Mouse (Mus musculus) liver, embryonic 13.5 days (tissue): ENCODE results near the gene Ccdc148. TPM values are rescaled to one million over a fixed set of nuclear protein-coding genes. Genes with fewer than 3 reads are reported as not detected.

Source experiments
- ATAC-seq: fragments of 200-750 bp; cut with Nextera tagmentation; 2 replicates; pipeline ENCODE4 v1.8.0; 2017; ENCODE audit warnings: low read depth, mild to moderate bottlenecking, moderate number of reproducible peaks, moderate library complexity
- DNase-seq: peaks from one replicate; pipeline ENCODE4 v3.0.0; 2022
- H3K27ac ChIP-seq: fragments of 300-500 bp; sonication (generic); 2 replicates; pipeline ENCODE4 v1.5.1; 2015; ENCODE audit warnings: moderate library complexity, mild to moderate bottlenecking, inconsistent platforms
- H3K27me3 ChIP-seq: fragments of 300-500 bp; sonication (generic); 2 replicates; pipeline ENCODE4 v1.6.1; 2015; ENCODE audit warnings: mild to moderate bottlenecking, inconsistent platforms
- H3K36me3 ChIP-seq: fragments of 300-500 bp; sonication (generic); 2 replicates; pipeline ENCODE4 v1.6.1; 2015; ENCODE audit warnings: mild to moderate bottlenecking, inconsistent platforms
- H3K4me1 ChIP-seq: fragments of 300-500 bp; sonication (generic); replicated peaks from 2 replicates; pipeline ENCODE4 v1.6.1; 2015; ENCODE audit warnings: inconsistent platforms
- H3K4me2 ChIP-seq: fragments of 300-500 bp; sonication (generic); 2 replicates; pipeline ENCODE4 v1.6.1; 2015; ENCODE audit warnings: inconsistent platforms, mild to moderate bottlenecking, moderate library complexity
- H3K4me3 ChIP-seq: fragments of 300-500 bp; sonication (generic); replicated peaks from 2 replicates; pipeline ENCODE4 v1.5.1; 2015; ENCODE audit warnings: mild to moderate bottlenecking, inconsistent platforms
- H3K9ac ChIP-seq: fragments of 300-500 bp; sonication (generic); 2 replicates; pipeline ENCODE4 v1.6.1; 2015; ENCODE audit warnings: mild to moderate bottlenecking, inconsistent platforms
- H3K9me3 ChIP-seq: fragments of 300-500 bp; sonication (generic); replicated peaks from 2 replicates; pipeline ENCODE4 v1.6.1; 2016; ENCODE audit warnings: inconsistent platforms
- WGBS: fragments of 180-500 bp; shearing (Covaris S2); methylation state at CpG from one replicate; pipeline ENCODE4 v1.1.7; 2015; ENCODE audit not compliant: insufficient replicate concordance; 5-methylcytosine and 5-hydroxymethylcytosine counted together
- polyA plus RNA-seq: library from polyadenylated mRNA; unstranded; fragments of >200 nt; fragmentation: Nextera tagmentation; extraction: Ambion mirVana; gene quantifications from 2 replicates; pipeline ENCODE4 v1.2.1, GENCODE M21; 2015

Gene Ccdc148
- polyA plus RNA-seq, 1 experiment from 2014 or later, result 0.25 TPM

DNA sequence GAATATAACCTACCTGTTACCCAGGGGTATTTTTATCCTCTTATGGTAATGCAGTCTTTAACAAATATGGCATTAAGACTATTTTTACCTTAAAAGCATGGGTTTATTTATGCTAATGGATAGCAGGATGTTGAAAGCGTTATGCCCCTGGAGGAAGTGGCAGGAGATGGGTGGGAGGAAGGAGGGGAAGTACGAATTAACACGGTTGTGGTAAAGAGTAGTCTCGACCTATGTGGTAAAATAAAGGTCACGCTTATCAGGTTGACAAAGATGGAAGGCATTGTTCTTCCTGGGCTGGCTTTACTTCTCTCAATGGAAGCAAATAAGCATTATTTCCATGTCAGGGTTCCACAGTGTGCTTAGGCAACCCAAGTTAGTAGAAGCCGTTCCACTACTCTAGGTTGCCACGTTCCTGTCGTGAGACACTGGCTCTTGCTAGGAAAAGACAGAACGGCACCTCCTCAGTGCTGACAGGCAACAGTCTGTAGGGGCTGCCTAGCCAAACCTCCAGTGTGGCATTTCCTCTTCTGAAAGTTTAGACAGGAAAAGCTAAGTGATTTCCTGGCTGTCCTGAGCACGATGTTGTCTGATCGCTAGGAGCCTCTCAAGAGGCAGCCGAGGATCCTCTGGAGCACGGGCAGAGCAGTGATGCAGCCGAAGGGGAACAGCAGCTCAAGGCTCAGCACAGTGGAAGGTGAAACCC is 253.5 kb downstream of the Ccdc148 start:
- no peaks in the 10 kb centered on the region for H3K27me3 ChIP-seq
- ATAC-seq (no peak), DNase-seq (no peak)
- no peak overlapping the region for H3K4me3 ChIP-seq
- no peaks in the 10 kb centered on the region for H3K36me3 ChIP-seq
- H3K9me3 ChIP-seq, result no peaks in the 10 kb centered on the region
- no peak overlapping the region; the same call in 1 of the 2 replicates for H3K4me2 ChIP-seq
- H3K9ac ChIP-seq, result no peak overlapping the region
- H3K27ac ChIP-seq, result no peak overlapping the region
- WGBS, result 14% methylated on average over 14 of the region's 14 CpGs
- H3K4me1 ChIP-seq, result no peaks in the 10 kb centered on the region

DNA sequence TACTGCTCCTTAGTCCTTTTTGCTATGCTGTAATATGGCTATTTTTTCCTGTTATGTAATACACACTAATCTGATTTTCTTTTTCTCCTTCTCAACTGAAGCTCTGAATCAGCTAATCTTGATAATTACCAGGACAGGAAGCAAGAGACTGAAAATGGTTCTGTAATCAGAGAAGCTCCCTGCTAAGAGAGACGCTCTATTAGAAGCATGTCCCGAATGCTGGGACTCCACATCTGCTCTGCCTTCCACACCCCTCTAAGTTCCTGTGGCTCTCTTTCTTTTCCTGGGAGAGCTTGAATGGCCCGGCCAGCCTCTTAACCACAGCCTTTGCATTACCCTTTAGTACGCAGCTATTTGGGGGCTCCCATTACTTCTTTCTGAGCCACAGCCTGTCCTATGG is 255.4 kb downstream of the Ccdc148 start:
- ATAC-seq, result no peak
- no peak overlapping the region for H3K9ac ChIP-seq
- H3K9me3 ChIP-seq, result no peaks in the 10 kb centered on the region
- no peaks in the 10 kb centered on the region for H3K4me1 ChIP-seq
- no peak overlapping the region for H3K4me3 ChIP-seq
- H3K27ac ChIP-seq, result no peak overlapping the region
- H3K36me3 ChIP-seq, result no peaks in the 10 kb centered on the region
- no peak overlapping the region for H3K4me2 ChIP-seq
- no peak for DNase-seq
- 36% methylated on average over 4 of the region's 4 CpGs for WGBS
- no peaks in the 10 kb centered on the region for H3K27me3 ChIP-seq

DNA sequence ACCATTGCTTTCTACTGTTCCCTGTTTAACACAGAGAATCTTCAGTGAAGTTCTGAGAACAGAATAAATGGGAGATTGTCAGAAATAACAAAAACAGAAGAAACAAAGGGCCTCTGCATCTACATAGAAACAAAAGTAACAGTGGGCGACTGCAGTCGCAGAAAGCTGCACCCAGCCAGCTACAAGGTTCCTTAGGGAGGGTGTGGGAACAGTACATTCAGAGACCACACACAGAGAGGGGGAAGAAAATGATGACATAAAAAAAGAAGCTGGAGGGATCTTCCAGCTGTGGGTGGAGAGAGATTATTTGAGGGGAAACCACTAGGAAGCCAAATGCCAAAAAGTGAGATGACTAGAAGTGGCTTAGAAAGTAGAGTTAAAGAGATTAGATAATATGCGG is 280.6 kb downstream of the Ccdc148 start:
- Histone ChIP-seq H3K9me3 (no peaks in the 10 kb centered on the region), H3K27ac (no peak overlapping the region), H3K27me3 (no peaks in the 10 kb centered on the region), H3K4me2 (no peak overlapping the region), H3K4me3 (no peak overlapping the region), H3K9ac (no peak overlapping the region), H3K36me3 (no peaks in the 10 kb centered on the region), H3K4me1 (no peaks in the 10 kb centered on the region)
- DNase-seq (no peak), ATAC-seq (no peak)
- WGBS, result 51% methylated on average over 3 of the region's 3 CpGs

DNA sequence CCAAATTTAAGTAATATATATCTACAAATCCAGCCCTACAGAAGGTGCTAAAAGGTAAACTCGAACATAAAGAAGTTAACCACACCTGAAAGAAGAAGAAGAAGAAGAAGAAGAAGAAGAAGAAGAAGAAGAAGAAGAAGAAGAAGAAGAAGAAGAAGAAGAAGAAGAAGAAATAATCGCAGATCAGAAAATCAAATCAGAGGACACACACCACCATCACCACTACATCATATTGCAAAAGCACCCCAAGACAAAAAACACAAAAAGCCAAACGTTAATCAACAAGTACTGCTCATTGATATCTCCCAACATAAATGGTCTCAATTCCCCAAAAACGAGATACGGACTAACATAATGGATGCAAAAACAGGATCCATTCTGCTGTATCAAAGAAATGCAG is 301.3 kb downstream of the Ccdc148 start, which contains the start of gene Gm11099:
Gene Gm11099, plus strand, starts transcription at position 301 of the 400 bp plus-strand sequence.
- no peak within 1 kb of the TSS for H3K4me3 ChIP-seq
- H3K27me3 ChIP-seq, result no peaks in the 10 kb centered on the region
- no peak within 1 kb of the TSS for H3K9ac ChIP-seq
- no peak for DNase-seq
- WGBS, result 57% methylated on average over 5 of the region's 5 CpGs
- H3K36me3 ChIP-seq, result no peaks in the 10 kb centered on the region
- H3K27ac ChIP-seq, result no peak within 1 kb of the TSS
- ATAC-seq, result no peak
- no peak within 1 kb of the TSS for H3K4me2 ChIP-seq
- H3K4me1 ChIP-seq, result no peaks in the 10 kb centered on the region
- H3K9me3 ChIP-seq, result no peaks in the 10 kb centered on the region

DNA sequence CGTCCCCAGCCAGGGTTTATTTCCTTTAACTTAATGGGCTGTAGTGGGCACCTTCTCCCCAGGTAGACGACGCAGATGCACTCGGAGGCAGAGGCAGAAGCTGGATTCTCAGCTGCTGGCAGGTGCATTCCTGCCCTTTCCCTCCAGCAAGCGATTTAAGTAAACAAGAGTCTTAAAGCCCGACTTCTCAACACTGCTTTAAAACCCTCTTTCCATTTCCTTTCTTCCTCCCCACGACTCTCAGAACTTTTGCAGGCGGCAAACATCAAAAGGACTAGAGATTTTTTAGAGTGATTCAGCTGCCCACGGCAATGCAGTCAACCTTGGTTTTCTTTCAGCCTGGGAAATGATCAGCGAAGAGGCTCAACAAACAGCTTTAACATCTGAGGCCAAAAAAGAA is 316.0 kb downstream of the Ccdc148 start:
- H3K9ac ChIP-seq, result no peak overlapping the region
- H3K9me3 ChIP-seq, result no peaks in the 10 kb centered on the region
- ATAC-seq (no peak), DNase-seq (no peak)
- H3K4me1 ChIP-seq, result no peaks in the 10 kb centered on the region
- H3K4me3 ChIP-seq, result no peak overlapping the region
- H3K4me2 ChIP-seq, result no peak overlapping the region
- no peaks in the 10 kb centered on the region for H3K36me3 ChIP-seq
- H3K27me3 ChIP-seq, result no peaks in the 10 kb centered on the region
- 29% methylated on average over 10 of the region's 10 CpGs for WGBS
- H3K27ac ChIP-seq, result no peak overlapping the region

DNA sequence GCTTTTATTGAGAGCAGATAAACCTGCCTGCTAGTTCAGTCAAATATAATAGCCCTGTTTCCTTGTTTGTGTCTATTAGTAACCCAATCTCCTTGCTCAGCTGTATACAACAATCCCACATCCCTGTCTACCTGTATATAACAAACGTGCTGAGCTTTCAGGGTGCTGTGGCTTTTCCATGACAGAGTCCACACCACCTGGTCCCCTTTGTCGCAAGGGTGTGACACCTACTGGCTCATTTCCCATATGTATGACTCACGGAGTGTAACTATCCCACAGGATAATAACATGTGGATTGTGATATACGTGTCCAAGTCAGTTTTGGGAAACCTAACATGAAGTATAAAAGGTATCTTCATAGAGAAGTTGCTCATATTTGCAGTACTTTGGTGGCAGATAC is 318.0 kb downstream of the Ccdc148 start:
- Histone ChIP-seq H3K27me3 (no peaks in the 10 kb centered on the region), H3K4me3 (no peak overlapping the region), H3K4me1 (no peaks in the 10 kb centered on the region), H3K9me3 (no peaks in the 10 kb centered on the region), H3K27ac (no peak overlapping the region), H3K4me2 (no peak overlapping the region), H3K36me3 (no peaks in the 10 kb centered on the region), H3K9ac (no peak overlapping the region)
- WGBS, result 58% methylated on average over 4 of the region's 4 CpGs
- no peak for DNase-seq
- no peak for ATAC-seq

DNA sequence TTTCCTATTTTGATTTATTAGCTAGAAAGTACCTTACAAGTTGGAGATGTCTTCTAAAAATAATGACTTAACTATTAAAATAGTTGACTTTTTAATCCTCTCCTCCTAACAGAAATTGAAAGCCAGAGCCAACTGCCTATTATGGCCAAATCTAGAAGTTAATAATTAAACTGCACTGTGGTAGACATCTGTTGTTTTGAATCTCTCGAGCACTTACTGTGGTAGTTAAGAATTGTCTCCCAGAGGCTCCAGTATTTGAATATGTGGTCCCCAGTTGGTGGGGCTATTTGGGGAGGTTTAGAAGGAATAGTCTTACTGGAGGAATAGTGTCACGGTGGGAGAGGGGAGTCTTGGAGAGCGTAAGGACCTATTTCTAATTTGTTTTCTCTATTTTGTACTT is 319.5 kb downstream of the Ccdc148 start:
- H3K36me3 ChIP-seq, result no peaks in the 10 kb centered on the region
- no peak overlapping the region for H3K4me2 ChIP-seq
- WGBS, result 72% methylated on average over 3 of the region's 3 CpGs
- no peaks in the 10 kb centered on the region for H3K27me3 ChIP-seq
- H3K9me3 ChIP-seq, result no peaks in the 10 kb centered on the region
- no peak overlapping the region for H3K9ac ChIP-seq
- DNase-seq (no peak), ATAC-seq (no peak)
- no peak overlapping the region for H3K27ac ChIP-seq
- H3K4me1 ChIP-seq, result no peaks in the 10 kb centered on the region
- no peak overlapping the region for H3K4me3 ChIP-seq

DNA sequence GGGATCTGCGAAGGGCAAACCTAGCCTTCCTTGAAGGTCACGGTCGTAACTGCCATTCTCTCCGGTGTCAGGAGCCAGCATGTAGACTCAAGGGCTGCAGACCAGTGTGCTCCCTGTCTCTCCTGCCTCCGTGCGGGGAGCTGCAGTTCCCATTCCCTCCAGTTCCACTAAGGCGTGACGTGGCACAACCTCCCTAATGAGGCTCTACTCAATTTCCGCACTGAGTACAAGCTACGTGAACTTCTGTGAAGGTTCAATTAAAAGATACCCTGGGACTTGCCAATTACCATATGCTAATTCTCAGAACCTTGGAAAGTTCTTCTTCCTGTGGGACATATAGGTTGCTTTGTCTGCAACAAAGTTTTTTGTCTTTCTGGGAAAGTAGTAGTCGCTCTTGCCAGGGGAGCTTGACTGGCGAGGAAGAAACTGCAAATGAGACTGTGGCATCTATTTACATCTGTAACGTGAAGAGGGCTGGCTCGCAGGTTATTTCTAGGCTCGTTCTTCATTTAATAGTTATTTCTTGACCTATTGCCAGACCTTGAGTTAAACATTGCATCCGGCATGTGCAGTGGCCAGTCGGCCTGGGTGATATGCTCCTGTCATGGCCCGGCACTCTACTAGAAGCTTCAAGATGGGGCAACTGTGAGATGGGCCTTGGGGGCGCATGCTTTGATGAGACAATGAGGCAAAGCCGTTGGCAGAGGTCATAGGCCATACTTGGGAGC is 328.1 kb downstream of the Ccdc148 start:
- Histone ChIP-seq H3K27me3 (no peaks in the 10 kb centered on the region), H3K9ac (no peak overlapping the region), H3K27ac (no peak overlapping the region), H3K4me2 (no peak overlapping the region), H3K36me3 (no peaks in the 10 kb centered on the region), H3K4me3 (no peak overlapping the region), H3K9me3 (no peaks in the 10 kb centered on the region), H3K4me1 (no peaks in the 10 kb centered on the region)
- DNase-seq (no peak), ATAC-seq (no peak)
- 78% methylated on average over 20 of the region's 20 CpGs for WGBS

DNA sequence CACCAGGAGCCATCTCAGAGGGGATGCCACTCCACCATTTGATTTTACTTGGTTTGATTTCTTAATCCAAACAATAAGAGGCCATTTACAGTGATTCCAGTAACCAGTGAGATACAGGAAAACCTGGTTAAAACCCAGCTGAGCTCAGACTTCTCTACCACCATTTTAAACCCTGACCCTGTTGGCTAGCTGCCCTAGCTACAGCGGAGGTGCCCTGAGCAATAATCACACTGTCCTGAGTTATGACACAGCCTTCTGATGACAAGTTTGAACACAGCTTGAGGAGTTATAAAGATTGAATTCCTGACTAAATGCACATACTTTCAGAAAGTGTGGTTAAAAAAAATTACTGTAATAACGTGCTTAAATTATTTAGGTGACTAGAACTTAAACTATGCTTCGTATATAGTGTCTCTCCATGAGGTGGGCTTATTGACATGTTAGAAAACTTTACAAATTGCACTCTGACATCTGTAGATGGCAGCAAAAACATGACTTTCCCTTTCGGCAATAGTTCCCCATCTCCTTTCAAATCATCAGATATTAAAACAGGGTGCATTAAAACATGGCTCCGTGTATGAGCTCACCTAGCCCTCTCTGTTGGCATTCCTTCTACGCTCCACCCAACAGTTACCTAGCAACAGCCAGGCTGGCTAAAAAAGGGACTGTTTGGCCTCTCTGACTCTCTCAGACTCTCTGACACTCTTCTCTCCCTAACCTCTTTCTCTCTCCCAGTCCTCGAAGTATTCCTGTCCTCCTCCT is 330.3 kb downstream of the Ccdc148 start:
- WGBS, result 65% methylated on average over 7 of the region's 7 CpGs
- no peak for ATAC-seq
- H3K9me3 ChIP-seq, result no peaks in the 10 kb centered on the region

DNA sequence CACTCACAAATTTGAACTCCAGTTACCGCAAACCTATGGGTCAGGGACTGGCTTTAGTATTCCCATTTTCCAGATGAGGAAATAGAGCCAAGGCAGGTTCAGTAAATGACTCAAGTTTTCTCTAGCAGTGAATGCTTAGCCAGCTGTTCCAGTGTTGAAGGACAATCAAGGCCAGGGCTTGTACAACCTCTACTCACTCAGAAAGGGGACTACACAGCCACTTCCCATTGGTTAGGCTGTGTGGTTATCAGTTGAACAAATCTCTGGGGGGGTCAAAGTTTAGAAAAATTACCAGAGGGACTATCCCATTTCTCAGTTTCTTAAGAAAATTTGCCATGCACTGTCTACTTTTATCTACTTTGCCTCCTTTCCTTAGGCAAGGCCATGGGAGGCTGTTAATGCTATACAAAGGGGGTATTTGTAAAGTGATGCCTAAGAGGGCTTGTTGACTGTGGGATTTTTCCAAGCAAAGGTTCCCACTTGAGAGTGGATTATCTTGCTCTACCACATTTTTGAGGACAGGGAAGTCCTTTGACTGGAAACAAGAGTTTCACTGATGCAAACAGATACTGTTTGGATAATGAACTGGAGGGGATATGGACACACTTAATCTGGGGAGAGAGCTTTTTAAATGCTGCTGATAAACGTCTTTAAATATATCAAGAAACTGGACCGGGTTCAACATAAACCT is 331.4 kb downstream of the Ccdc148 start:
- Histone ChIP-seq H3K4me1 (no peaks in the 10 kb centered on the region), H3K9me3 (no peaks in the 10 kb centered on the region), H3K36me3 (no peaks in the 10 kb centered on the region), H3K4me2 (no peak overlapping the region), H3K27me3 (no peaks in the 10 kb centered on the region), H3K9ac (no peak overlapping the region), H3K27ac (no peak overlapping the region), H3K4me3 (no peak overlapping the region)
- ATAC-seq (no peak), DNase-seq (no peak)
- 61% methylated on average over 3 of the region's 3 CpGs for WGBS

More for the DNA sequence above, 330.3 kb downstream of the Ccdc148 start:
- H3K4me2 ChIP-seq, result no peak overlapping the region
- H3K9ac ChIP-seq, result no peak overlapping the region
- H3K27me3 ChIP-seq, result no peaks in the 10 kb centered on the region
- DNase-seq, result no peak
- no peak overlapping the region for H3K27ac ChIP-seq
- H3K36me3 ChIP-seq, result no peaks in the 10 kb centered on the region
- H3K4me3 ChIP-seq, result no peak overlapping the region
- no peaks in the 10 kb centered on the region for H3K4me1 ChIP-seq

DNA sequence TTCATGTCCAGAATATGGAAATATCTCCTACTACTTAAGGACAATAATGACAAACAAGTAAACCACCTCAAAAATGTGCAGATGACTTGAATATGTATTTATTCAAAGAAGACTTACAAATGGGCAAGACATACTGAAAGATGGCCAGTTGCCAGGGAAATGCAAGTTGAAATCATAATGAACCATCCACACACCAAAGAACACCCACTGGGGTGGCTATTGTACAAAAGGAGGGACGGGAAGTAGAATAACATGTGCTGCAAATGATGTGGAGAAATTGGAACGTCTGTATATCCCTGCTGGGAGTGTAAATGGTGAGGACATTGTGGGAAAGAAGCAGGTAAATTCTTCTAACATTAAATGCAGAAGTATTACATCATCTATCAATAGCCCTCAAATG is 347.5 kb downstream of the Ccdc148 start:
- ATAC-seq, result no peak
- H3K4me1 ChIP-seq, result no peaks in the 10 kb centered on the region
- H3K9me3 ChIP-seq, result no peaks in the 10 kb centered on the region
- WGBS, result 47% methylated on average over 2 of the region's 2 CpGs
- DNase-seq, result no peak
- H3K9ac ChIP-seq, result no peak overlapping the region
- H3K4me2 ChIP-seq, result no peak overlapping the region
- no peak overlapping the region for H3K4me3 ChIP-seq
- no peaks in the 10 kb centered on the region for H3K36me3 ChIP-seq
- no peaks in the 10 kb centered on the region for H3K27me3 ChIP-seq
- no peak overlapping the region for H3K27ac ChIP-seq
